Mouse (Mus musculus): ENCODE measurements around the gene Zbtb6. TPM values are rescaled to one million over a fixed set of nuclear protein-coding genes. Genes with fewer than 3 reads are reported as not detected.

The Zbtb6 gene
- 8.1 and 9.4 TPM in 2 replicates for polyA plus RNA-seq (2015; fragmentation: Nextera tagmentation; extraction: Ambion mirVana)

- Histone ChIP-seq H3K4me2 (peak within 1 kb of the TSS; percentile 76), H3K9ac (peak within 1 kb of the TSS; percentile 95), H3K4me1 (peaks cover 7% of the 10 kb centered on the region), H3K4me3 (peak within 1 kb of the TSS; percentile 86), H3K27ac (peak within 1 kb of the TSS; percentile 90), H3K36me3 (0 out of 2 replicates have a peak, but pooled peaks cover 3% of the 10 kb centered on the region), H3K27me3 (no peaks in the 10 kb centered on the region), H3K9me3 (no peaks in the 10 kb centered on the region)
- ATAC-seq (ENCODE audit: insufficient number of reproducible peaks, insufficient read depth, low FRiP score, low TSS enrichment, low read depth): peak; percentile 95
- WGBS: under 1% methylated on average over 51 of the region's 51 CpGs
Observed at GRCm38 (mm10) chr2:37442611-37443591, at the start of gene Zbtb6, which contains the start of the genes Zbtb26 and Rabgap1. TSS of gene Zbtb6 (minus strand) at chr2:37443171. TSS of gene Zbtb26 (minus strand) at chr2:37443135. TSS of gene Rabgap1 (plus strand) at chr2:37443279.

DNA sequence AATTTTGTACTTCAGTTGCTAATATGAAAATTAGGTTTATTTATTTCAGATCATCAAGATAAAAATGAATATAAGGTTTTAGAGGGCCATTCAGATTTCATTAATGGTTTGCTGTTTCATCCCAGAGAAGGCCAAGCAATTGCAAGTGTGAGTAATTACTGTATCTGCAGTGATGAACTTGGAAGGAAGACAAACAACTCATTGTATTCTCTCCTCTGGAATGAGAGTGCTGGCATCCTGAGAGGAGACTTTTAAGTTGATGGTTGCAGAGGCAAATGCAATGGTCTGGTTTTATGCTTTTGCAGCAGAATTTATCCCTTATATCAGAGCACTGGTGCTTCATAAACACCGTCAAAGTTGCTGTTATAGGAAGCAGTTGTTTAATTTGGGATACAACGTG is 46.0 kb upstream of the Zbtb6 start:
- H3K27ac ChIP-seq: no peak overlapping the region
- H3K9ac ChIP-seq: no peak overlapping the region
- H3K4me2 ChIP-seq: no peak overlapping the region
- no peak overlapping the region for H3K4me3 ChIP-seq
- no peaks in the 10 kb centered on the region for H3K27me3 ChIP-seq
- no peaks in the 10 kb centered on the region for H3K4me1 ChIP-seq
- no peaks in the 10 kb centered on the region for H3K9me3 ChIP-seq
- no peak for ATAC-seq (ENCODE audit: insufficient number of reproducible peaks, insufficient read depth, low FRiP score, low TSS enrichment, low read depth)
- peaks cover 64% of the 10 kb centered on the region for H3K36me3 ChIP-seq
- 93% methylated on average over 2 of the region's 2 CpGs for WGBS

DNA sequence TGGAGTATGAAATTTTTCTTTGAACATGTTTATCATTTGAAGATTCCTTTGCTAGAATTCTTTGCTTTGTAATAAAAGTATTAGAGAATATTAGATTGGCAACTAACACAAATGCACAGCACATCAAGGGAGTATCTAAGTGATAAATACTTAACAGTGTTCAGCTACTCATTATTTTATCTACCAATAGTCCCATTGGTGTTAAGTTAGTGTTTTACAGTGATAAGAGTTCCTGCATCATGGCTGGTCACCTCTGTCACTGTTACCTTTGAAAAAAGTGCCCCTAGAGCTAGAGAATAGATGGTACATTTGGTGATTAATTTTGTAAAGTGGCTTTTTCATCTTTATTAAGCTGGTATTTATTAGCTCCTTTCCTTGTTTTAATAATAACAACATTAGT is 43.4 kb upstream of the Zbtb6 start:
- Histone ChIP-seq H3K27ac (no peak overlapping the region), H3K4me2 (no peak overlapping the region), H3K4me1 (no peaks in the 10 kb centered on the region), H3K36me3 (peaks cover 61% of the 10 kb centered on the region), H3K9me3 (no peaks in the 10 kb centered on the region), H3K4me3 (no peak overlapping the region), H3K9ac (no peak overlapping the region), H3K27me3 (no peaks in the 10 kb centered on the region)
- no peak for ATAC-seq (ENCODE audit: insufficient number of reproducible peaks, insufficient read depth, low FRiP score, low TSS enrichment, low read depth)

- Histone ChIP-seq H3K9ac (no peak overlapping the region), H3K4me3 (no peak overlapping the region), H3K4me1 (no peaks in the 10 kb centered on the region), H3K27me3 (no peaks in the 10 kb centered on the region), H3K4me2 (no peak overlapping the region), H3K36me3 (peaks cover 59% of the 10 kb centered on the region), H3K27ac (no peak overlapping the region), H3K9me3 (no peaks in the 10 kb centered on the region)
- WGBS: 89% methylated on average over 1 of the region's 1 CpGs
- no peak for ATAC-seq (ENCODE audit: insufficient number of reproducible peaks, insufficient read depth, low FRiP score, low TSS enrichment, low read depth)
Observed at GRCm38 (mm10) chr2:37485370-37485769, 42.4 kb upstream of the Zbtb6 start.

DNA sequence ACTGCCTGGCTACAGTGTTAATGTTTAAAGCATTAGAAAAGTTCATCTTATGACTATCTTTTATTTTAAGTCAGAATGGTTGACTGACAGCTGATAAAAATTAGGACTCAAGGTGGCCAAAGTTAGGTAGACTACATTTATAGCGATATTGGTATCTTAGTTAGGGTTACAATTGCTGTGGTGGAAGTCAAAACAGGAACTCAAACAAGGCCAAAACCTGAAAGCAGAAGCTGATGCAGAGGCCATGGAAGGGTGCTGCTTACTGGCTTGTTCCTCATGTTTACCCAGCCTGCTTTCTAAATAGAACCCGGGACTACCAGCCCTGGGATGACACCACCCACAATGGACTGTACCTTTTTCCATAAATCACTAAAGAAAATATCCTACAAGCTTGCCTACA is 41.2 kb upstream of the Zbtb6 start:
- Histone ChIP-seq H3K27ac (no peak overlapping the region), H3K4me3 (no peak overlapping the region), H3K36me3 (peaks cover 53% of the 10 kb centered on the region), H3K9me3 (no peaks in the 10 kb centered on the region), H3K27me3 (no peaks in the 10 kb centered on the region), H3K9ac (no peak overlapping the region), H3K4me1 (no peaks in the 10 kb centered on the region), H3K4me2 (no peak overlapping the region)
- WGBS: 91% methylated on average over 2 of the region's 2 CpGs
- no peak for ATAC-seq (ENCODE audit: insufficient number of reproducible peaks, insufficient read depth, low FRiP score, low TSS enrichment, low read depth)

GRCm38 (mm10) chr2:37480039-37480438 is 37.1 kb upstream of the Zbtb6 start:
- H3K36me3 ChIP-seq: peaks cover 74% of the 10 kb centered on the region
- no peaks in the 10 kb centered on the region for H3K9me3 ChIP-seq
- H3K4me1 ChIP-seq: no peaks in the 10 kb centered on the region
- WGBS: 97% methylated on average over 2 of the region's 2 CpGs
- H3K4me2 ChIP-seq: no peak overlapping the region
- no peak overlapping the region for H3K27ac ChIP-seq
- H3K4me3 ChIP-seq: no peak overlapping the region
- H3K27me3 ChIP-seq: no peaks in the 10 kb centered on the region
- no peak overlapping the region for H3K9ac ChIP-seq
- no peak for ATAC-seq (ENCODE audit: insufficient number of reproducible peaks, insufficient read depth, low FRiP score, low TSS enrichment, low read depth)

DNA sequence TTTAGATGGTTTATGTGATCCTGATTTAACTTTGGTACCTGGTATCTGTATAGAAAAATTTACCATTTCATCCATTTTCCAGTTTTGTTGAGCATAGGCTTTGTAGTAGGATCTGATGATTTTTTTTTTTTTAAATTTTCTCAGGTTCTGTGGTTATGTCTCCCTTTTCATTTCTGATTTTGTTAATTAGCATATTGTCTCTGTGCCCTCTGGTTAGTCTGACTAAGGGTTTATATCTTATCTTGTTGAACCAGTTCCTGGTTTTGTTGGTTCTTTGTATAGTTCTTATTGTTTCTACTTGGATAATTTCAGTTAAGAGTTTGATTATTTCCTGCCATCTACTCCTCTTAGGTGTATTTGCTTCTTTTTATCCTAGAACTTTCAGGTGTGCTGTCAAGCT is 36.6 kb upstream of the Zbtb6 start:
- no peaks in the 10 kb centered on the region for H3K4me1 ChIP-seq
- H3K27ac ChIP-seq: no peak overlapping the region
- ATAC-seq (ENCODE audit: insufficient number of reproducible peaks, insufficient read depth, low FRiP score, low TSS enrichment, low read depth): no peak
- H3K36me3 ChIP-seq: peaks cover 73% of the 10 kb centered on the region
- no peak overlapping the region for H3K4me3 ChIP-seq
- H3K27me3 ChIP-seq: no peaks in the 10 kb centered on the region
- no peaks in the 10 kb centered on the region for H3K9me3 ChIP-seq
- H3K9ac ChIP-seq: no peak overlapping the region
- no peak overlapping the region for H3K4me2 ChIP-seq

DNA sequence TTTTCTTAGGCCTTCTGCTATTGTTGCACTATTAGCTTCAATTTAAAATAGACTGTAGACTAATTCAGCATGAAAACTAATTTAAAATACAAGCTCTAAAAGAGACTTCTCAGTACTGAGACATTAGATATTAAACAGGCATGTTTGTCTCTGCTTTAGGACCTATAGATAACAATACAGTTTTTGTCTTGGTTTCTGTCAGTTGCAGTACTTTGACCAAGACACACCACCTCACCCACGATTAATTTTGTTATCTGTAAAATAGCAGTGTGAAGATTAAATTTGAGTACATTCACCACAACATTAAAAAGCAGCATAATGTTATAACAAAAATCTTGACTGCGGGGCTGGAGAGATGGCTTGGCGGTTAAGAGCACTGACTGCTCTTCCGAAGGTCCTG is 23.3 kb upstream of the Zbtb6 start:
- Histone ChIP-seq H3K27ac (no peak overlapping the region), H3K36me3 (peaks cover 15% of the 10 kb centered on the region), H3K9ac (no peak overlapping the region), H3K27me3 (no peaks in the 10 kb centered on the region), H3K4me1 (no peaks in the 10 kb centered on the region), H3K4me2 (no peak overlapping the region), H3K4me3 (no peak overlapping the region), H3K9me3 (no peaks in the 10 kb centered on the region)
- 94% methylated on average over 4 of the region's 4 CpGs for WGBS
- no peak for ATAC-seq (ENCODE audit: insufficient number of reproducible peaks, insufficient read depth, low FRiP score, low TSS enrichment, low read depth)

GRCm38 (mm10) chr2:37460707-37461106 is 17.7 kb upstream of the Zbtb6 start:
- Histone ChIP-seq H3K9ac (no peak overlapping the region), H3K4me3 (no peak overlapping the region), H3K4me2 (no peak overlapping the region), H3K27me3 (no peaks in the 10 kb centered on the region), H3K4me1 (no peaks in the 10 kb centered on the region), H3K9me3 (no peaks in the 10 kb centered on the region), H3K27ac (no peak overlapping the region), H3K36me3 (no peaks in the 10 kb centered on the region)
- no peak for ATAC-seq (ENCODE audit: insufficient number of reproducible peaks, insufficient read depth, low FRiP score, low TSS enrichment, low read depth)
- 95% methylated on average over 4 of the region's 4 CpGs for WGBS

- peak; percentile 86 for ATAC-seq (ENCODE audit: insufficient number of reproducible peaks, insufficient read depth, low FRiP score, low TSS enrichment, low read depth)
- peak overlapping the region; percentile 85 for H3K4me2 ChIP-seq
- WGBS: 0% methylated on average over 24 of the region's 24 CpGs
Observed at GRCm38 (mm10) chr2:37452376-37452760, 9.4 kb upstream of the Zbtb6 start.

GRCm38 (mm10) chr2:37451667-37452375 is 8.8 kb upstream of the Zbtb6 start:
- Histone ChIP-seq H3K4me1 (peaks cover 9% of the 10 kb centered on the region), H3K27ac (peak overlapping the region; percentile 91), H3K4me3 (peak overlapping the region; percentile 88), H3K4me2 (peak overlapping the region; percentile 85), H3K9ac (peak overlapping the region; percentile 94), H3K36me3 (no peaks in the 10 kb centered on the region), H3K9me3 (no peaks in the 10 kb centered on the region), H3K27me3 (no peaks in the 10 kb centered on the region)
- WGBS: 7% methylated on average over 43 of the region's 44 CpGs
- ATAC-seq (ENCODE audit: insufficient number of reproducible peaks, insufficient read depth, low FRiP score, low TSS enrichment, low read depth): peak; percentile 98

More at GRCm38 (mm10) chr2:37452376-37452760, 9.4 kb upstream of the Zbtb6 start:
- Histone ChIP-seq H3K4me3 (peak overlapping the region; percentile 88), H3K27ac (peak overlapping the region; percentile 91), H3K4me1 (peaks cover 9% of the 10 kb centered on the region), H3K9ac (peak overlapping the region; percentile 94), H3K36me3 (no peaks in the 10 kb centered on the region), H3K27me3 (no peaks in the 10 kb centered on the region), H3K9me3 (no peaks in the 10 kb centered on the region)
